In genomic region chr9:69987579-69987978, GRCm38 (mm10) we compare ENCODE assay signal across 8 mouse cellular contexts. TPM values are rescaled to one million over a fixed set of nuclear protein-coding genes. Genes with fewer than 3 reads are reported as not detected.
DNase-seq lines count a peak whose midpoint lies in the region; ATAC-seq lines count a peak whose summit lies in the region.
"Had no signal": no experiment of that assay in that cellular context is flagged by ENCODE, and none has a peak within 500 bp of the region (broad histone marks: within the 10 kb centered on the region; RNA-seq: fewer than 3 reads in every experiment).

No protein-coding gene starts in this region.

- H3K4me2 ChIP-seq in neural tube, embryonic 15.5 days = no peak overlapping the region
- H3K4me2 ChIP-seq in embryonic facial prominence, embryonic 11.5 days (ENCODE audit: low read depth, low read length) = no peak overlapping the region
- no peak overlapping the region for H3K4me2 ChIP-seq in liver, embryonic 13.5 days

- H3K36me3 ChIP-seq in neural tube, embryonic 15.5 days = peaks cover 6% of the 10 kb centered on the region; the same call in 1 of the 2 replicates
- H3K36me3 ChIP-seq in embryonic facial prominence, embryonic 11.5 days (replicated peaks; ENCODE audit: control insufficient read depth, insufficient read depth, low read depth, low read length) = no peaks in the 10 kb centered on the region
- no peaks in the 10 kb centered on the region for H3K36me3 ChIP-seq in liver, embryonic 13.5 days

- H3K4me3 ChIP-seq in neural tube, embryonic 15.5 days (replicated peaks) = no peak overlapping the region
- H3K4me3 ChIP-seq in embryonic facial prominence, embryonic 11.5 days (ENCODE audit: low read depth, low read length) = no peak overlapping the region
- H3K4me3 ChIP-seq in liver, embryonic 13.5 days (replicated peaks) = no peak overlapping the region

- no peaks in the 10 kb centered on the region for H3K9me3 ChIP-seq in neural tube, embryonic 15.5 days (replicated peaks)
- H3K9me3 ChIP-seq in embryonic facial prominence, embryonic 11.5 days (replicated peaks; ENCODE audit: control insufficient read depth, low read length) = no peaks in the 10 kb centered on the region
- H3K9me3 ChIP-seq in liver, embryonic 13.5 days (replicated peaks) = no peaks in the 10 kb centered on the region

- peaks cover 27% of the 10 kb centered on the region for H3K4me1 ChIP-seq in neural tube, embryonic 15.5 days
- H3K4me1 ChIP-seq in embryonic facial prominence, embryonic 11.5 days (ENCODE audit: control insufficient read depth, insufficient read depth, low read length) = no peaks in the 10 kb centered on the region; the same call in none of the 2 replicates
- H3K4me1 ChIP-seq in liver, embryonic 13.5 days (replicated peaks) = peaks cover 37% of the 10 kb centered on the region

- H3K9ac ChIP-seq in neural tube, embryonic 15.5 days (replicated peaks) = no peak overlapping the region
- no peak overlapping the region for H3K9ac ChIP-seq in embryonic facial prominence, embryonic 11.5 days (replicated peaks; ENCODE audit: low read length)
- no peak overlapping the region for H3K9ac ChIP-seq in liver, embryonic 13.5 days

- H3K27me3 ChIP-seq in neural tube, embryonic 15.5 days (replicated peaks) = peaks cover 5% of the 10 kb centered on the region; the same call in 1 of the 2 replicates
- H3K27me3 ChIP-seq in embryonic facial prominence, embryonic 11.5 days (ENCODE audit: control insufficient read depth, insufficient read depth, low read length) = no peaks in the 10 kb centered on the region
- H3K27me3 ChIP-seq in liver, embryonic 13.5 days = no peaks in the 10 kb centered on the region

- no peak overlapping the region for H3K27ac ChIP-seq in neural tube, embryonic 15.5 days (replicated peaks)
- no peak overlapping the region for H3K27ac ChIP-seq in embryonic facial prominence, embryonic 11.5 days (replicated peaks; ENCODE audit: low read depth, low read length)
- no peak overlapping the region for H3K27ac ChIP-seq in liver, embryonic 13.5 days

- ATAC-seq in neural tube, embryonic 15.5 days (ENCODE audit: low FRiP score) = no peak
- ATAC-seq in embryonic facial prominence, embryonic 11.5 days (replicated peaks; ENCODE audit: insufficient number of reproducible peaks, low FRiP score, low TSS enrichment, low read depth) = no peak
- ATAC-seq in liver, embryonic 13.5 days (ENCODE audit: low read depth) = no peak

- WGBS in neural tube, embryonic 15.5 days = under 1% methylated on average over 3 of the region's 3 CpGs
- WGBS in embryonic facial prominence, embryonic 11.5 days = under 1% methylated on average over 3 of the region's 3 CpGs
- WGBS in liver, embryonic 13.5 days (ENCODE audit: insufficient replicate concordance) = 1% methylated on average over 3 of the region's 3 CpGs

- peak; percentile 50 for DNase-seq in neural tube, embryonic 10.5 days (ENCODE audit: extremely low spot score, low spot score)
- peak; percentile 70 to 90 for DNase-seq in adrenal gland, adult (ENCODE audit: inconsistent age in 2 of 2, low spot score in 1 of 2)
- peak; percentile 87 for DNase-seq in embryonic facial prominence, embryonic 11.5 days (ENCODE audit: low spot score)
- DNase-seq in induced T-regulatory cell, adult 2 months (ENCODE audit: low read depth) = peak; percentile 86
- peak; percentile 16 for DNase-seq in liver, embryonic 13.5 days
- peak; percentile 77 to 83 for DNase-seq in right cerebral cortex, adult 2 months (ENCODE audit: low spot score in 2 of 2)

RNA-seq across cellular contexts. Expression of gene Bnip2, which starts 1.7 kb away (rescaled TPM):
- 58.9 and 68.7 TPM in 2 replicates for polyA plus RNA-seq in neural tube, embryonic 15.5 days (2015; fragmentation: Nextera tagmentation; extraction: Ambion mirVana)
- 124 and 138 TPM in 2 replicates for polyA plus RNA-seq in embryonic facial prominence, embryonic 11.5 days (2014; fragmentation: Nextera tagmentation; extraction: Ambion mirVana)
- 51.4 and 55.3 TPM in 2 replicates for polyA plus RNA-seq in liver, embryonic 13.5 days (2015; fragmentation: Nextera tagmentation; extraction: Ambion mirVana)

RNA-seq across cellular contexts. Expression of gene Gtf2a2, which starts 24.8 kb away (rescaled TPM):
- polyA plus RNA-seq in neural tube, embryonic 15.5 days (2015; fragmentation: Nextera tagmentation; extraction: Ambion mirVana) = 199 and 218 TPM in 2 replicates
- polyA plus RNA-seq in embryonic facial prominence, embryonic 11.5 days (2014; fragmentation: Nextera tagmentation; extraction: Ambion mirVana) = 226 and 246 TPM in 2 replicates
- 159 and 169 TPM in 2 replicates for polyA plus RNA-seq in liver, embryonic 13.5 days (2015; fragmentation: Nextera tagmentation; extraction: Ambion mirVana)

RNA-seq across cellular contexts. Expression of gene Gcnt3, which starts 50.3 kb away (rescaled TPM):
- 0.77 TPM in 1 of 2 replicates, not detected in the other for polyA plus RNA-seq in neural tube, embryonic 15.5 days (2015; fragmentation: Nextera tagmentation; extraction: Ambion mirVana)
- polyA plus RNA-seq in embryonic facial prominence, embryonic 11.5 days (2014; fragmentation: Nextera tagmentation; extraction: Ambion mirVana) = not detected in 2 replicates
- polyA plus RNA-seq in liver, embryonic 13.5 days (2015; fragmentation: Nextera tagmentation; extraction: Ambion mirVana) = 0.09 TPM in 1 of 2 replicates, not detected in the other
- polyA plus RNA-seq: gonadal fat pad, adult 2 months had no signal

Comparison
In these comparisons a context has a peak if more than half of its experiments do, and no peak if none do; other contexts are left out.
1. DNase-seq: peak in every context shown above with its lines; median percentile 87 in embryonic facial prominence, embryonic 11.5 days; 86 in induced T-regulatory cell, adult 2 months; 80 in adrenal gland, adult; 80 in right cerebral cortex, adult 2 months; 50 in neural tube, embryonic 10.5 days; 16 in liver, embryonic 13.5 days.